Mouse (Mus musculus): Measurements from ENCODE around the gene Jup.

Gene Jup

DNA sequence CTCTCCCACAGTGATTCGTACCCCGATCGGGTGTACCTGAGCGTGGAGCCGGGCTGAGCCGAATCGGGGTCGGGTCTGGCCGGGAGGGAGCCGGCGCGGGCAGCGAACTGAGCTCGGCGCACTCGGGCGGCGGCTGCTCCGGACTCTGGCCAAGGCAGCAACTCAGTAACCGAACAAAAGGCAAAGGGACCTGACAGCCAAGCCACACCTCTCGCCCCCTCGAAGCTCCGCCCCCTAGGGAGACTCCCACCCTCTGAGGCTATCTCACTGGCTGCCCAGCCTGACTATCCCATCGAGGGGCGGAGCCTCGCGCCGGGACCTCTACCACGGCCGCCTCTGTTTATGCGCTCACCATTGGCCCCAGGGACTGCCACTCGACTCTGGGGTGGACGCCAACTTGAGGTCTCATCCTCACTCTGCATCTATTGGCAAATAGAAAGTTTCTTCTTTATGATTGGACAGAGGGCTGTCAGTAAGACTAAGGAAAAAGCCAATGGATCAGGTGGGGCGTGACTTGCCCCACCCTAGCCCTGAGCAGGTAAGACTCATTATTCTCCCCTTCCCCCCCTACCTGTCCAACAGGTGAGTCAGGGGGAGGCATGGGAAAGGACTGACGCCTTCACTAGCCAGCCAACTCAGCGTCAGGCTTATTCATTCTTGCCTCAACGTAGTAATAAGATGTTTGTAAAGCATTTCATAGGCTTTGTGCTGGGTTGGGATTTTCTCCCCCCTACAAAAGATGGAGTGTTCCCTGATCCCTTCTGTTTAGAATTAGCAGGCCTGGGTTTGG lies at the start of gene Jup:
Gene Jup (minus strand): TSS at position 164 of the 790 bp plus-strand sequence.
- peak; percentile 100 for DNase-seq

DNA sequence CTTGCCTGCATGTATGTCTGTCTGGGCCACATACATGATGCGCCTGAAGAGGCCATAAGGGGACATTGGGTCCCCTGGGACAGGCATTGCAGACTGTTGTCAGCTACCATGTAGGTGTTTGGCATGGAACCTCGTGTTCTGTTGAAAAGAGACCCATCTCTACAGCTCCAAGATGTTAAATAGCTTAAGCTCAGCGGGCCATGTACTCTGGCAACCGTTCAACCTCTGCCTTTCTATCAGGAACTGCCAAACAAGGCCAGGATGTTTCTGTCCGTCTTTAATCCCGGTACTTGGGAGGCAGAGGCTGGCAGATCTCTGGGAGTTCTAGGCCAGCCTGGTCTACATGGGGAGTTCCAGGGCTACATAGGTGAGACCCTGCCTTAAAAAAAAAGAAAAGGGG lies 45.1 kb upstream of the Jup start:
- no peak for DNase-seq

DNA sequence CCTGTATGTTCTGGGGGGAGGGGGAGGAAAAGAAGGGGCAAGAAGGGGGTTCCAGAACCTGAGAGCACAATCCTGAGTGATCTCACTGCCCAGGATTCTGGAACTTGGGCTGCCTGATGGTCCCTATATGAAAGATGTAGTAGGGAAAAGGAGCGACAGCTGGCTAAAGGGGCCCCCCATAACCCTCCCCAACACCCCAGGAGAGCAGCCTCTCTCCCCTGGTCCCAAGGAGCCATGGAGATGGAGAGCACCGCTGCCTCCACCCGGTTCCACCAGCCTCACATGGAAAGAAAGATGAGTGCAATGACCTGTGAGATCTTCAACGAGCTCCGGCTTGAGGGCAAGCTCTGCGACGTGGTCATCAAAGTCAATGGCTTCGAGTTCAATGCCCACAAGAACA lies 44.2 kb upstream of the Jup start, which contains the start of the genes Nt5c3b and Klhl10:
Gene Nt5c3b (minus strand): TSS at position 12 of the 400 bp plus-strand sequence.
Gene Klhl10 (plus strand): TSS at position 121 of the 400 bp plus-strand sequence.
- DNase-seq = no peak

DNA sequence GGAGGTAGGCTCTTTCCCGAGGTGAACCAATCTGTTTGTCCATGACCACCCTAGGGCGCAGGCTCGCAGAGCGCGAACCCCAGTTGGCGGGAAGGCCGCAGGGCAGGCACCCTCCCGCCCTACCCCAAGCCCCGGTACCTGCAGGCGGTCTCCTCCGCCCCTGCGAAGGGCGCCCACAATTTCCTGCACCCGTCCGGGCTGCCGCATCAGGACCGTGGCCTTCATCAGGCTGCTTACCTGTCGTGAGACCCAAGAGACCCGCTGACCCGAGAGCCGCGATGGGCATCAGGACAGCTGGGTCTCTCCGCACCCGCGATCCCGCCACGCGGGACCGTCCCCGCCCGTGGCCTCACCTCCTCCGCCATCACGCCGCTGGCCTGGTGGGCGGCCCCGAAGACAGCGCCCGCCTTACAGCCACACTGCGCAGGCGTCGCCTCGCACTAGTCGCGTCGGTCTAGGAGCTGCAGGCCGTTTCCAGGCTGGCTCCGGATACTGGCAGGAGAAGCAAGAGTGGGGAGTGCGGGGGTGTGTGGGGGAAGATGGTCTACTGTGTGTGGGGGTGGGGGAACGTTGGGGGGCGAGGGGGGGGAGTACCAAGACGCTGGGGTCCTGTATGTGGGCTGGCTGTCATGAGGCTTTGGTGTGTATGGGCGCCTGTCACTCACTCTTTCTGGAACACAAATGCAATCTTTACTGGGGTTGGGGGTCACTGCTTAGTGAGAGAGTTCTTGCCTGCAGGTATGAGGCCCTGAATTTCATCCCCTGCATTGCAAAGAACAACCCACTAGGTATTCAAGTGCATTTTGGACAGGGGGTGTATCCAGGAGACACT lies 43.3 kb upstream of the Jup start:
- DNase-seq = peak; percentile 91 to 92

DNA sequence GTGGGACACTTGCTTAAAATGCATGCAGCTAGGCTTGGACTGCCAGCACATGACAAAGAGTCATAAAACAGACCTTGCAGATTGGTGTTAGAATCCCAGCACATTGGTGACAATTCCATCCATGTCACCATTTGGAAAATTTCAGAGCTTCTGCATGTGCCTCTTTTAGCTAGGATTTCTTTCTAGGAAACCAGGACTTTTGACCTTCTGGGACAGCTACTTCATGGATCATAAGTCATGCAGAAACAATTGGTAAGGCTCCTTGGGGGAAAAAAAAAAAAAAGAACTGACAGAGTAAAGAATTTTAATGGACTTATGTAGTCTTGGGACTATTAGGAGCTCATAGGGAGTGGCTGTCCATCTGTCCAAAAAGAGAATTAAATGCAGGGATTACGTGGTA lies 40.3 kb upstream of the Jup start:
- DNase-seq = no peak

DNA sequence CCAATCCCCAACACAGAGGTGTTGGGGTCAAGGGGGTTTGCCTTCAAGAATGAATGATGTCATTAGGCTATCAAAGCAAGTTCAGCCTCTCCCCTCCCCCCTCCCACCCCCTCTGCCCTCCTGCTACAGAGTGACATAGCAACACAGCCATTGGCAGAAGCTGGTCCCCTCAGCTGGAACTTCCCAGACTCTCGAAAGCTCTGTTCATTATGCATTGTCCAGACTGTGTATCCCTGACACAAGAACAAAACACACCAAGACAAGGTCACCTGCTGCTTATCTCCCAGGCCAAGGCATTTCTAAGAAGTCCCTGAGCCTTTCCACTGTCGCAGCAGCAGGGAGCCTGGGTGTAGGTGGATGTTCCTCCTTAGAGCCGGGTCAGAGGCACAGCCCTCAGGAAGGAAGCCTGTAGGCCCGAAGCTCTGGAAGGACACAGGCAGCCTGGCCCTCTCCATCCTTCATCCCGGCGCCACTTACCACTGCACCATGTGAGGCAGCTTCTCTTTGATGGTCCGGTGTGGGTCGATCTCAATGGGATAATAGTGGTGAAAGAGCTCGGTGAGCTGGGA lies 38.2 kb upstream of the Jup start:
- no peak for DNase-seq

DNA sequence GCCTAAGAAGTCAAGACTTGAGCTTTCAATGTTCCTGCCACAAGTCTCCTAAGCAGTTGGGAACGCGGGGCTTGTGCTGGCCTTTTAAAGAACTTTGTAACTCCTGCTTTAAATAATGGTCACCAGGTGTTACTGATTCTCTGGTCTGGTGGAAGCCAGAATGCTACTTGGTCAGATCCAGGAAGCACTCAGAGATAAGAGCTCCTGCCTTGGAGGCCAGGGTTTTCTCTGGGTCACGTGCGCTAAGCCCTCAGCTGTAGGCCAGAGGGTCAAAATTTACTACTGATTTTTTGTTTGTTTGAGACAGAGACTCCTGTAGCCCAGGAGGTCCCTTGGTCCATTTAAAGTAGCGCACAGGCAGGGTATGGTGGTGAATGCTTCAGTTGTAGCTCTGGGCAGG lies 34.4 kb upstream of the Jup start:
- peak in 1 of 2 experiments; percentile 50 for DNase-seq

DNA sequence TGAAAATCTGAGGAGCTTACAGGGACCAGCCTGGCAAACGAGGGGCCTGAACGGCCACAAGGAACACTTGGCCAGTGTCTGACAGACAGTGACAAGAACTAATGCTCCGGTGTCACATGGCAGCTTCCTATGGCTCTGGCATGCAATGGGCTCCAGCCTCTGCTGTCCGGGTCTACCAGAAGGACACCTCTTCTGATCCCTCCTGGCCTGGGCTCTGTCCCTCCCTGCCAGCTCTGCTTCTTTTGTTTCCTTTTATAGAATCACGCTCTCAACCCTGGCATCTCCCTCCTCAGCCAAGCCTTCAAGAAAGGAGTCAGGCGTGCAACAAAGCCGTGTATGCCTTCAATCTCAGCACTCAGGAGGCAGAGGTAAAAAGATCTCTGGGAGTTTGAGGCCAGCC lies 32.5 kb upstream of the Jup start:
- DNase-seq = no peak

DNA sequence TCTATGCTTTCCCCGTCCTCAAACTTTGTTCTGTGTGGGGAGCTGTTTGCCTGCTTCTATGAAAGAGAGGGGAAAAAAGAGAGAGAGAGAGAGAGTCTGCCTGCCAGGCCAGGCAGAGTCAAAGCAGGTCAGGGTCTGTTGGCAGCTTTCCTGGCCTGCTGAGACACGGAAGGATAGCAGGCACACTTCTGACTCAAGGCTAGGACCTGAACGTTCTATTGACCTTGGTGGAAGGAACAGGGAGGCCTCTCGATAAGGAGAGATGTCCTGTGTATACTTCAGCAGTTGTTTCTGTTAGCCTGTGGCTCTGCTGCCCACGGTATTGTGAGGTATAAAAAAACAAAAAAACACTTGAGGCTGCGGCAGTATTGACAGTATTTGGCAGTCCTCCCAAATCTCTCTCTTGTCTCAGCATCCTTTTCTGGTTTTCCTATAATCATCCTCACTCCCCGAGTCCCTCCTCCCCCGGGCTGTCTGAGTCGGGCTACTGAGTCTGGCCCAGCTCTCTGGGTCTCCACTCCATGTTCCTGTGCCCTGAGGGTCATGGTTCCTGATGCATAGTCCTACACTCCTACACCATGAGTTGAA lies 31.1 kb upstream of the Jup start:
- no peak for DNase-seq

DNA sequence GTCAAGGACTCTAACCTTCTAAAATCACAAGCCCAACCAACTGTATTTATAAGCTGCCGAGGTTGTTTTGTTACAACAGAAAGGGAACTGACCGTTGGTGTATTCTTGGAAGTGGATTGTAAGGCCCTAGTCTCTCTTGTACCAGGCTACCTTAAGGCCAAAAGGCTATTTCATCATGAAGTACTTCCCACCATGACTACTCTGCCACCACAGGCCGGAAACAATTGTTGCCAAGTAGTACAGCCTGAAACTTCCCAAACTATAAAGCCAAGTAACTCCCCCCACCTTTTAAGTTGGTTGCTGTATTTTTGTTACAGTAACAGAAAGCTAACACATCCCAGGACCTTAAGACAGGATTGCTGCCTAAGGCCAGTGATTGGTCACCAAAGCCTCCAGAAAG lies 29.3 kb upstream of the Jup start:
- no peak for DNase-seq

DNA sequence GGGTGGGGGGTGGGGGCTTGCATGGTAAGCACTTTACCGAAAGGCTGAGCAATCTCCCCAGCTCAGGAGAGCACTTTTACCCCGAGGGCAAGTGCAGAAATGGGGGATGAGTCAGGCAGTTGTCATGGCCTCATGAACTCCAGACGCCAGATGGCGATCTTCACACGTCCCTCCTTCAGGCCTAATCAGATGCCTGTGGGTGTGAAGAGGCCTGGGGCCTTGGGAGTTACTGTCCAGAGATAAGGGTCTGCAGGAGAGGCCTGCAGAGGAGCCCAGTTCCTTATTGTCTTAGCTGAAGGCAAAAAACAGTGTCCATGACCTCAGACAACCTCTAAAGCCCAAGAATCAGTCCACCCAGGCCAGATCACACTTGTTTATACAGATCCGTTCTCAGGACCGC lies 28.3 kb upstream of the Jup start:
- peak; percentile 73 to 79 for DNase-seq

DNA sequence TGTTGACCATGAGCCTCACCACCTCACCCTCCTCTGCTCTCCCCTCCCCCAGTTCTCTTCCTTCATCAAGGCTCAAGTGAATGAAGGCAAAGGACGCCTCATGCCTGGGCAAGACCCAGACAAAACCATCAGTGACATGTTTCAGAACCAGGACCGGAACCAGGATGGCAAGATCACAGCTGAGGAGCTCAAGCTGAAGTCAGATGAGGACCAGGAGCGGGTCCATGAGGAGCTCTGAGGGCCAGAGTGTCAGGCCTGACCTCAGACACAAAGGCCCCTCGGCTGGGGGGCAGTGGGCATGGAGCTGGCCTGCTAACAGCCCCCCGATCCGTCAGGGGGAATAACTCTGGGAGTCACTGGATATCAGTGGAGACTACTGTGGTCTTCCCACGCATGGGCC lies 26.3 kb upstream of the Jup start:
- DNase-seq = no peak

DNA sequence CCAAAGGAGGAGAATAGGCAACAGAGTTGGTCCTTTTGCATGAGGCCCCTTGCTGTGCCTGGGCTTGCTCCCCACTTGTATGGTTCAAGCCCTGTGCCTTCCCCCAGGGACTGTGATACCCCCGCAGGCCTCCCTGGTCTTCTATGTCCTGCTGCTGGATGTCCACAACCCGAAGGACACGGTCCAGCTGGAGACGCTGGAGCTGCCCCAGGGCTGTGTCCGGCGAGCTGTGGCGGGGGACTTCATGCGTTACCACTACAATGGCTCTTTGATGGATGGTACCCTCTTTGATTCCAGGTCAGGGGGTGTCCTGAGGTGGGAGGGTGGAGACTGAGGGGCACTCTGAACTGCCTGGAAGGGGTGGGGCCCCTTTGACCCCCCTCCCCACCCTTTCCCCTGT lies 24.0 kb upstream of the Jup start:
- no peak for DNase-seq

DNA sequence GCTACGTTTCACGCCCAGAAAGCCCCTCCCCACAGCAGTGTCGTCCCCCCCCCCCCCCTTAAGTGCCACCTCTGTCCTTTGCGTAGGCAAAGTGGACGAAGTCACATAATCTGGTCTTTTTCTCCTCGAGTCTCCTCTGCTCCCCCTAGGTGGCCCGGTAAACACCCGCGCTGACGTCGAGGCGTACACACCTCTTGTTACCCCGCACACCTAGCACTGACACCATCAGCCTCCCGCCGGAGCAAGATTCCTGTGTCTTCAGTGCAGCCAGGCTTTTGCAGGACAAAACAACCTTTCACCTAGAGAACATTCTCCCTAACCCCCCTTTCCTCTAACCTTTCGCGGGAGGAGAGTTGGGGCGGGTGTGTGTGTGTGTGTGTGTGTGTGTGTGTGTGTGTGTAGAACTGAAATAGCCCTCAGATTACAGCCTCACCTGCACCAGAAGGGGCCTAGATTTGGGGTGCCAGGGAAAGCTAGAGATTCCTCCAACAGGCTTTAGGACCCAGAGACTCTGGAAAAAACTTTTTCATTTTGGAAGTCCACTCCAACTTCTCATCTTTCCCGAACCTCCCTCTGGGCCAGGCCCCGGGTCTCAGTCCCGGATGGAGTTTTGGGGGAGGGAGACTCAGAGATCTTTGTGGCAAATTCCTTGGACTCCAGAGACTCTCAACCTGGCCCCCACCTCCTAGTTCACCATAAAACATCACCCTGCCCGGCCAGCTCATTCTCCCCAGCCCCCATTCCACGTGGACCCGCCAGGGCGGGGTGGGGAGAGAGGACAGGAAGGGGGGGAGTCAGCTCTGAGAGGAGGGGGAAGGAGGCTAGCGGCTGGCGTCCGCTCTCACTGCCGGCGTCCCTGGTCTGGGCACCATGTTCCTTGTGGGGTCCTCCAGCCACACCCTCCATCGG lies 17.6 kb upstream of the Jup start, which contains the start of gene Fkbp10:
Gene Fkbp10 (plus strand): TSS at position 784 of the 909 bp plus-strand sequence.
- DNase-seq = peak; percentile 80 to 86

DNA sequence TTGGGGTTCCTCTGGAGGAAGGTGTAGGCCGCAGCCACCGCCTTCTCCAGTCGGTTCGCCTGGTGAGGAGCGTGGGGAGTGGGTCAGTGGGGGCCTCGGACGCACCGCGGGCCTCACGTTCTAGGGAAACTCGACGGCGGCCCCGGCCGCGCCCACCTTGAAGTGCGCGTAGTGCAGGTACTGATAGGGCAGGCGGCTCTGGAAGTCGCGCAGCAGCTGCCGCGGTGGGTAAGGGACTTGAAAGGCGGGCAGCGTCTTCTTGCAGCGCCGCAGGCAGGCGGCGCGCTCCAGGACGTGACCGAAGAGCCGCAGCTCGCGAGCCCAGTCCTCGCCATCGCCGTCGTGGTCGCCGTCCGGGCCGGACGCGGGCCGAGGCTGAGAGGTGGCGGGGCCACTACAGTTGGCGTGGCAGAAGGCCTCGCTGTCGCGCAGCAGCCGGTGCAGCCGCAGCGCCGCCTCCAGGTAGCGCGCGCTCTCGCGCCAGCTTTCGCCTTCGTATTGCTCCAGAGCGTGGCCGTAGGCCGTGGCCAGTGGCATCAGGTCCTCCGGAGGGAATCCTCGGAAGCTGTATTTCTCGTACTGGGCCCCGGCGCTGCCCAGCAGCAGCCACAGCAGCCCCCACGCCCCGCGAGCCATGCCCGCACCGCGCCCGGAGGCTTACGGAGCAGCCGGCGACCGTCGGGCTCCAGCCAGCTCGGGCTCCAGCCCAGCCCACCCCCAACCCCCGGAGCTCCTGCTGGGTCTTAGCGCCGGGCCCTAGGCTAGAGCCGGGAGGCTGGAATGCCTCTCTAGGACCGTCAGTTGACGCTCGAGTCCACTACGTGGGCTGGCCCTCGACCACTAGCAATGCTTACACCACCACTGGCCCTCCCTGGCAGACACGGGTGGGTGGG lies 16.7 kb upstream of the Jup start, which contains the start of gene P3h4:
Gene P3h4 (minus strand): TSS at position 816 of the 893 bp plus-strand sequence.
- peak; percentile 92 to 94 for DNase-seq

DNA sequence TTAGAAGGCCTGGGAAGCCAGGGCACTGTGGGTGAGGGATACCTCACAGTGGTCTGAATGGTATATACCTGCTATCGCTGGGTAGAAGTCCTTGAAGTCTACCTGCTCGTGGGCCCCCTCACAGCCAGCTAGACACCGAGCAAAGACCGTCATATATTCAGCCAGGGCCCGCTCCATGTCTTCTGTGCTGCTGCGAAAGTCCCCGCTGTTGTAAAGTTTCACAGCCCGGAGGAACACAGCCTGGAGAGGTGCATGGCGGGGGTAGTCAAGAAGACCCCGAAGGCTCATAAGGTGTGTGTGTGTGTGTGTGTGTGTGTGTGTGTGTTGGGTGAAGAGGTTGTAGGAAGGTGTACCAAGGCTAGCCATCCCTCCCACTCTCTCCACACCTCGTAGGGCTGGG lies 16.0 kb upstream of the Jup start:
- DNase-seq = no peak

DNA sequence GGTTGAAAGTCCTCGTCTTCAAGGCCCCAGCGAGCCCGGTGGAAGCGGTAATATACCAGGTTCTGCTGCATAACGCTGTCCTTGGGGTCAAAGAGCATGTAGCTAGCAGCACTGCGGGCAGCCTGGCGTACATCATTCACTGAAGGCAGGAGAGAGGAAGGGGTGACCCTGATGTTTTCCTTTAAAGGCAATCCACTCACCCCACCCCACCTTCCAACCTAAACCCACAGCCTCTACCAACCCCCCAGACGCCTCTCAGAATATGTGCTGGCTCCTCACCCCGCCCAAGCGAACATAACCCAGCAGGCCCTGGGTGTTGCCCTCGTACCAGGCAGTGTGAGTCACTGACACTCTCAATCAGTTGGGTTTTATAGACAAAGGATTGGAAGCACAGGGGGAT lies 14.2 kb upstream of the Jup start:
- DNase-seq = no peak

DNA sequence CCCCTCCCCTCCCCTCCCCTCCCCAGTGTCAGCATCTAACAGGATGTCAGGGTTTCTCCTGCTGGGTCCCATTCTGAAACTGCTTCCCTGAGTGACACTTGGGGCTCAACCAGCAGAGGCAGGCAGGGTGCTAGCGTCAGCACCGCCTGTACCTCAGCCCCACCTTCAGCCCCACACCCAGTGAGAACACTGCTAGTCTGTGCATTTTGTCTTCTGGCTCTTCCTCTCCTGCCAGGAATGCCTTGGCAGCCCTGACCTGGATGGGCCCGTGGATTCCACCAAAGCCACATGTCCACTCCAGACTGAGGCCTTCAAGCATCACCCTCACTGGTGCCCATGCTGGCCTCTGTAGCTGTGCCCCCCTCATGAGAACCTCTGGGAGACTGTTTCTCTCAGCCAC lies 12.1 kb upstream of the Jup start:
- no peak for DNase-seq

DNA sequence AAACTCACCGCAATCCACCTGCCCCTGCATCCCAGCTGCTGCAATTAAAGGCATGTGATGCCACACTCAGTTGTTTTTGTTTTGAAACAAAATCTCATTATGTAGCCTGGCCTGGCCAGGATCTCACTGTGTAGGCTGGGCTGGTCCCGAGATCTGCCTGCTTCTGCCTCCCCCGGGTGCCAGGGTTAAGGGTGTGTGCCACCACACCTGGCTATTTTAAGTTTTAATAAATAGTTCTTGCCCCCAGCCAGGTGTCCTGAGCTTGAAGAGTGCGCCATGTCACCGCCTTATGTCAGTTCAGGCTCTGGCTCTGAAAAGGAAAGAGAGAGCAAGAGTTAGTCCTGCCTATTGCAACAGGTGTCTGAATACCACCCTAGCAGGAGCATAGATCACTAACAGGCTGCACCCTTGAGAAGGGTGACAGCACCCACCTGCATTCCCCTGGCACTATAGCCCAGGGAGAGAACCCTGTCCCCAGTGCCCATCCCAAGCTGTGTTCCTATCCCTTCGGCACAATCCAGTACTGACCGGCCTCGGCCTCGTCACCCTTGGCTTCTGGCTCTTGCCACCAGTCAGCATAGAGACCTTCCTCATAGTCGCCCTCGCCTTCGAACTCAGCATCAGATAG lies 11.4 kb upstream of the Jup start:
- DNase-seq = no peak

DNA sequence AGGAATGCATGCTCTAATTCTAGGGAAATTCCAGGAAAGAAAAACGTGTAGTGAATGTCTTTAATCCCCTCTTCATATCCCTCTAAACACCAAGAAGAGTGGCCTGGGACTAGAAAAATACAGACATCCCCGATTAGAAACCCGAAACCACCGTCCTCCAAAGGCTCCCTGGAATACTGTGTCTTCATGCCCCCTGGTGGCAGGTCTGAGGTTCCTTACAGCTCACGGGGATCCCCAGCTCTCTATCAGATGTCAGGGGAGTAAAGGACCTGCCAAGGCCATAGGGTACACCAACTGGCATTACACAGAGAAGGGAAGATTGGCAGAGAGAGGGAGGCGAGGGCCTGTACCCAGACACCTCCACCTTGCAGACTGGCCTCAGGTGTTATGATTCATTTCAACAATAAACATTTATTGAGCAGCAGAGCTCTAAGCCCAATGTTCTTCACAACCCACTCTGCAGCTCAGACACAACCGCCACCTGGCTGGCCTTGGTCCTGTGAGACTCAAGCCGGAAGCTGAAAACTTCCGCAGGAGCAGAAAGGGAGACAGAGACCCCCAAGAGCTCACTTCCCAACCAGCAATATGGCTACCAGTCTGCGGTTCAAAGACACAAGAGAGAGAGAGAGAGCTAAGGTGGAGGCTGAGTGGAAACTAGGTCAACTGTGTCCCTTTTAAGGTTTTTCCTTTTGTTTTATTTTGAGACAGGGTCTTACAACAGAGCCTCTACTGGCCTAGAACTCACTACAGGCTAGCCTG lies 10.7 kb upstream of the Jup start:
- DNase-seq = peak; percentile 74 to 85
